In genomic region chr1:162949763-162950162, GRCm38 (mm10) we compare ENCODE assay signal across 46 mouse cellular contexts. TPM values are rescaled to one million over a fixed set of nuclear protein-coding genes. Genes with fewer than 3 reads are reported as not detected.
"Had no signal": no experiment of that assay in that cellular context is flagged by ENCODE, and none has a peak within 500 bp of the region (broad histone marks: within the 10 kb centered on the region; RNA-seq: fewer than 3 reads in every experiment).

No protein-coding gene starts in this region.

- H3K9me3 ChIP-seq: limb, embryonic 10.5 days; limb, embryonic 12.5 days; limb, embryonic 13.5 days; limb, embryonic 15.5 days; liver, embryonic 12.5 days; liver, embryonic 13.5 days; liver, embryonic 15.5 days; lung, embryonic 15.5 days; megakaryocyte, embryonic 14.5 days; midbrain, embryonic 10.5 days; midbrain, embryonic 12.5 days; midbrain, embryonic 13.5 days; midbrain, embryonic 15.5 days; neural tube, embryonic 12.5 days had no signal

- H3K36me3 ChIP-seq: limb, embryonic 10.5 days; limb, embryonic 12.5 days; limb, embryonic 13.5 days; limb, embryonic 15.5 days; liver, embryonic 12.5 days; liver, embryonic 13.5 days; liver, embryonic 15.5 days; lung, embryonic 15.5 days; midbrain, embryonic 10.5 days; midbrain, embryonic 12.5 days; midbrain, embryonic 13.5 days; midbrain, embryonic 15.5 days; neural tube, embryonic 12.5 days had no signal

- H3K4me1 ChIP-seq: liver, embryonic 12.5 days; liver, embryonic 13.5 days; liver, embryonic 15.5 days; lung, embryonic 15.5 days; megakaryocyte, embryonic 14.5 days; midbrain, embryonic 10.5 days; midbrain, embryonic 12.5 days had no signal

- H3K4me2 ChIP-seq: limb, embryonic 12.5 days; limb, embryonic 13.5 days; limb, embryonic 15.5 days; liver, embryonic 11.5 days; liver, embryonic 12.5 days; liver, embryonic 13.5 days; liver, embryonic 15.5 days; lung, embryonic 14.5 days; lung, embryonic 15.5 days; midbrain, embryonic 11.5 days; midbrain, embryonic 12.5 days; midbrain, embryonic 13.5 days; midbrain, embryonic 15.5 days; neural tube, embryonic 12.5 days had no signal

- DNase-seq: left cerebral cortex, postnatal 4 days; liver; liver, embryonic 13.5 days; liver, postnatal 0 days; lung, adult 18-20 months; lung, adult 2 months; lung, embryonic 14.5 days; lung, postnatal 10 days; lung, postnatal 14 days; lung, postnatal 36 days; lung, postnatal 4 days; midbrain, embryonic 14.5 days had no signal

- H3K27ac ChIP-seq: limb, embryonic 10.5 days; limb, embryonic 12.5 days; limb, embryonic 13.5 days; limb, embryonic 15.5 days; liver, embryonic 12.5 days; liver, embryonic 13.5 days; liver, embryonic 14.5 days; liver, embryonic 15.5 days; lung, embryonic 15.5 days; macrophage; midbrain, embryonic 10.5 days; midbrain, embryonic 12.5 days; midbrain, embryonic 13.5 days; midbrain, embryonic 15.5 days; neural tube, embryonic 12.5 days had no signal

- H3K9ac ChIP-seq: limb, embryonic 12.5 days; limb, embryonic 13.5 days; limb, embryonic 15.5 days; liver, embryonic 12.5 days; liver, embryonic 13.5 days; liver, embryonic 14.5 days; liver, embryonic 15.5 days; liver, postnatal 0 days; lung, embryonic 14.5 days; lung, embryonic 15.5 days; midbrain, embryonic 12.5 days; midbrain, embryonic 13.5 days; midbrain, embryonic 15.5 days; neural tube, embryonic 12.5 days had no signal

- ATAC-seq: liver, embryonic 12.5 days; liver, postnatal 0 days; lung, postnatal 0 days; midbrain, embryonic 13.5 days; midbrain, embryonic 15.5 days; midbrain, embryonic 16.5 days had no signal

- H3K4me3 ChIP-seq: limb, embryonic 10.5 days; limb, embryonic 12.5 days; limb, embryonic 13.5 days; limb, embryonic 15.5 days; liver, embryonic 12.5 days; liver, embryonic 13.5 days; liver, embryonic 15.5 days; lung, embryonic 15.5 days; megakaryocyte, embryonic 14.5 days; midbrain, embryonic 10.5 days; midbrain, embryonic 12.5 days; midbrain, embryonic 13.5 days; midbrain, embryonic 15.5 days; myocyte; neural tube, embryonic 12.5 days had no signal

- H3K27me3 ChIP-seq: limb, embryonic 12.5 days; liver, embryonic 12.5 days; liver, embryonic 13.5 days; liver, embryonic 15.5 days; lung, embryonic 15.5 days; megakaryocyte, embryonic 14.5 days; midbrain, embryonic 12.5 days; midbrain, embryonic 13.5 days; midbrain, embryonic 15.5 days; neural tube, embryonic 12.5 days had no signal

RNA-seq across cellular contexts. Expression of gene Fmo6, which starts 12.4 kb away (rescaled TPM):
- total RNA-seq: left cerebral cortex, adult 8-10 months; left cerebral cortex, postnatal 10 days; left cerebral cortex, postnatal 14 days; left cerebral cortex, postnatal 25 days; left cerebral cortex, postnatal 36 days; left cerebral cortex, postnatal 4 days; liver, adult 2 months; megakaryocyte progenitor cell, adult 5-6 weeks; megakaryocyte-erythroid progenitor cell, adult 5-6 weeks; monocyte, adult 5-6 weeks had no signal
- polyA plus RNA-seq: limb, embryonic 10.5 days; limb, embryonic 11.5 days; liver, adult 2 months; liver, embryonic 11.5 days; liver, embryonic 12.5 days; liver, embryonic 13.5 days; liver, embryonic 14.5 days; liver, embryonic 15.5 days; liver, embryonic 16.5 days; liver, postnatal 0 days; lung, embryonic 14.5 days; lung, embryonic 15.5 days; lung, embryonic 16.5 days; macrophage; midbrain, embryonic 10.5 days; midbrain, embryonic 11.5 days; midbrain, embryonic 12.5 days; midbrain, embryonic 13.5 days; midbrain, embryonic 14.5 days; midbrain, embryonic 15.5 days; midbrain, embryonic 16.5 days; midbrain, postnatal 0 days; myocyte; neural tube, embryonic 11.5 days; neural tube, embryonic 12.5 days had no signal

RNA-seq across cellular contexts. Expression of gene Fmo3, which starts 34.6 kb away (rescaled TPM):
- total RNA-seq: left cerebral cortex, adult 8-10 months; left cerebral cortex, postnatal 10 days; left cerebral cortex, postnatal 14 days; left cerebral cortex, postnatal 25 days; left cerebral cortex, postnatal 36 days; left cerebral cortex, postnatal 4 days; megakaryocyte progenitor cell, adult 5-6 weeks; megakaryocyte-erythroid progenitor cell, adult 5-6 weeks; midbrain, postnatal 0 days; monocyte, adult 5-6 weeks had no signal
- polyA plus RNA-seq: limb, embryonic 10.5 days; limb, embryonic 11.5 days; limb, embryonic 12.5 days; limb, embryonic 13.5 days; limb, embryonic 15.5 days; liver, embryonic 11.5 days; liver, embryonic 12.5 days; liver, embryonic 13.5 days; liver, embryonic 14.5 days; liver, embryonic 15.5 days; liver, embryonic 16.5 days; lung, embryonic 14.5 days; lung, embryonic 15.5 days; lung, embryonic 16.5 days; macrophage; midbrain, embryonic 10.5 days; midbrain, embryonic 11.5 days; midbrain, embryonic 12.5 days; midbrain, embryonic 13.5 days; midbrain, embryonic 14.5 days; midbrain, embryonic 15.5 days; midbrain, embryonic 16.5 days; midbrain, postnatal 0 days; myocyte; neural tube, embryonic 11.5 days; neural tube, embryonic 12.5 days had no signal

RNA-seq across cellular contexts. Expression of gene Fmo2, which starts 51.2 kb away (rescaled TPM):
- total RNA-seq: megakaryocyte progenitor cell, adult 5-6 weeks; megakaryocyte-erythroid progenitor cell, adult 5-6 weeks; monocyte, adult 5-6 weeks had no signal
- polyA plus RNA-seq: liver, embryonic 11.5 days; macrophage; midbrain, embryonic 11.5 days; midbrain, embryonic 13.5 days; midbrain, embryonic 14.5 days; midbrain, embryonic 15.5 days; myocyte; neural tube, embryonic 11.5 days had no signal
